Mouse (Mus musculus) stomach, embryonic 16.5 days (tissue): ENCODE measurements around the gene Usp39. TPM values are rescaled to one million over a fixed set of nuclear protein-coding genes. Genes with fewer than 3 reads are reported as not detected.

Experiments
- ATAC-seq: fragments of 200-750 bp; cut with Nextera tagmentation; 2 replicates; pipeline ENCODE4 v1.8.0; 2017; ENCODE audit warnings: moderate number of reproducible peaks, moderate TSS enrichment; ENCODE audit not compliant: insufficient read depth, low FRiP score
- H3K27ac ChIP-seq: fragments of 300-500 bp; sonication (generic); 2 replicates; pipeline ENCODE4 v1.5.1; 2014; ENCODE audit warnings: low read length
- H3K27me3 ChIP-seq: fragments of 300-500 bp; sonication (generic); 2 replicates; pipeline ENCODE4 v1.6.1; 2014; ENCODE audit warnings: low read length, control low read depth, mixed read lengths; ENCODE audit not compliant: control insufficient read depth, insufficient read depth
- H3K36me3 ChIP-seq: fragments of 300-500 bp; sonication (generic); 2 replicates; pipeline ENCODE4 v1.6.1; 2014; ENCODE audit warnings: low read length; ENCODE audit not compliant: control insufficient read depth, insufficient read depth
- H3K4me1 ChIP-seq: fragments of 300-500 bp; sonication (generic); 2 replicates; pipeline ENCODE4 v1.6.1; 2014; ENCODE audit warnings: low read length, control low read depth, mixed read lengths; ENCODE audit not compliant: control insufficient read depth, insufficient read depth
- H3K4me2 ChIP-seq: fragments of 300-500 bp; sonication (generic); 2 replicates; pipeline ENCODE4 v1.6.1; 2014; ENCODE audit warnings: low read depth, low read length, mixed read lengths
- H3K4me3 ChIP-seq: fragments of 300-500 bp; sonication (generic); replicated peaks from 2 replicates; pipeline ENCODE4 v1.5.1; 2014; ENCODE audit warnings: mild to moderate bottlenecking, low read length
- H3K9ac ChIP-seq: fragments of 300-500 bp; sonication (generic); 2 replicates; pipeline ENCODE4 v1.6.1; 2014; ENCODE audit warnings: low read length
- H3K9me3 ChIP-seq: fragments of 300-500 bp; sonication (generic); replicated peaks from 2 replicates; pipeline ENCODE4 v1.6.1; 2016; ENCODE audit warnings: low read length, control low read depth; ENCODE audit not compliant: control insufficient read depth
- WGBS: fragments of 180-500 bp; shearing (Covaris S2); extraction: QIAGEN DNeasy Blood & Tissue Kit; methylation state at CpG from one replicate; pipeline ENCODE4 v1.1.7; 2014; 5-methylcytosine and 5-hydroxymethylcytosine counted together
- polyA plus RNA-seq: library from polyadenylated mRNA; unstranded; fragments of >200 nt; fragmentation: Nextera tagmentation; extraction: Ambion mirVana; gene quantifications from 2 replicates; pipeline ENCODE4 v1.2.1, GENCODE M21; 2015

The Usp39 gene
- polyA plus RNA-seq, 1 experiment from 2014 or later, result 29.7 TPM

GRCm38 (mm10) chr6:72374820-72375563, 30.0 kb upstream of the Usp39 start:
- Histone ChIP-seq H3K9ac (no peak overlapping the region), H3K27me3 (no peaks in the 10 kb centered on the region), H3K4me1 (peaks cover 24% of the 10 kb centered on the region), H3K4me2 (no peak overlapping the region), H3K4me3 (no peak overlapping the region), H3K36me3 (no peaks in the 10 kb centered on the region), H3K27ac (no peak overlapping the region), H3K9me3 (no peaks in the 10 kb centered on the region)
- 65% methylated on average over 15 of the region's 15 CpGs for WGBS
- ATAC-seq, result no peak

GRCm38 (mm10) chr6:72374206-72374605, 29.2 kb upstream of the Usp39 start:
- H3K4me2 ChIP-seq, result no peak overlapping the region
- H3K27ac ChIP-seq, result no peak overlapping the region
- no peak; the same call in 1 of the 2 replicates for ATAC-seq
- H3K27me3 ChIP-seq, result no peaks in the 10 kb centered on the region
- H3K4me3 ChIP-seq, result no peak overlapping the region
- peaks cover 24% of the 10 kb centered on the region for H3K4me1 ChIP-seq
- no peaks in the 10 kb centered on the region for H3K9me3 ChIP-seq
- H3K36me3 ChIP-seq, result no peaks in the 10 kb centered on the region
- WGBS, result 49% methylated on average over 7 of the region's 7 CpGs
- no peak overlapping the region for H3K9ac ChIP-seq

GRCm38 (mm10) chr6:72373184-72373583, 28.2 kb upstream of the Usp39 start:
- ATAC-seq, result no peak
- Histone ChIP-seq H3K9ac (no peak overlapping the region), H3K4me1 (peaks cover 24% of the 10 kb centered on the region), H3K36me3 (no peaks in the 10 kb centered on the region), H3K4me2 (no peak overlapping the region), H3K9me3 (no peaks in the 10 kb centered on the region), H3K27ac (no peak overlapping the region), H3K27me3 (no peaks in the 10 kb centered on the region), H3K4me3 (no peak overlapping the region)
- WGBS, result 67% methylated on average over 4 of the region's 4 CpGs

- 0 out of 2 replicates have a peak, but pooled peaks have one; percentile 10 for ATAC-seq
Measured at GRCm38 (mm10) chr6:72371571-72371970, 26.6 kb upstream of the Usp39 start.

GRCm38 (mm10) chr6:72371147-72371546, 26.2 kb upstream of the Usp39 start:
- no peaks in the 10 kb centered on the region for H3K9me3 ChIP-seq
- WGBS, result 30% methylated on average over 5 of the region's 5 CpGs
- no peaks in the 10 kb centered on the region for H3K36me3 ChIP-seq
- peaks cover 24% of the 10 kb centered on the region for H3K4me1 ChIP-seq
- peak overlapping the region; percentile 58; the same call in 1 of the 2 replicates for H3K9ac ChIP-seq
- no peak overlapping the region for H3K4me2 ChIP-seq
- peak; percentile 56; the same call in 1 of the 2 replicates for ATAC-seq
- no peaks in the 10 kb centered on the region for H3K27me3 ChIP-seq
- peak overlapping the region; percentile 86 for H3K27ac ChIP-seq
- H3K4me3 ChIP-seq, result no peak overlapping the region

More at GRCm38 (mm10) chr6:72371571-72371970, 26.6 kb upstream of the Usp39 start:
- Histone ChIP-seq H3K9ac (peak overlapping the region; percentile 58; the same call in 1 of the 2 replicates), H3K9me3 (no peaks in the 10 kb centered on the region), H3K4me2 (no peak overlapping the region), H3K27ac (peak overlapping the region; percentile 86), H3K27me3 (no peaks in the 10 kb centered on the region), H3K4me1 (peaks cover 24% of the 10 kb centered on the region), H3K4me3 (no peak overlapping the region), H3K36me3 (no peaks in the 10 kb centered on the region)
- 18% methylated on average over 1 of the region's 1 CpGs for WGBS

- Histone ChIP-seq H3K4me2 (no peak overlapping the region), H3K27me3 (no peaks in the 10 kb centered on the region), H3K4me1 (peaks cover 24% of the 10 kb centered on the region), H3K9ac (no peak overlapping the region), H3K9me3 (no peaks in the 10 kb centered on the region), H3K4me3 (no peak overlapping the region), H3K36me3 (no peaks in the 10 kb centered on the region), H3K27ac (peak overlapping the region; percentile 86)
- WGBS, result 70% methylated on average over 12 of the region's 12 CpGs
- no peak for ATAC-seq
Measured at GRCm38 (mm10) chr6:72370091-72370490, 25.1 kb upstream of the Usp39 start.

GRCm38 (mm10) chr6:72369557-72369956, 24.6 kb upstream of the Usp39 start:
- no peak overlapping the region for H3K4me3 ChIP-seq
- no peaks in the 10 kb centered on the region for H3K36me3 ChIP-seq
- H3K9me3 ChIP-seq, result no peaks in the 10 kb centered on the region
- 80% methylated on average over 4 of the region's 4 CpGs for WGBS
- ATAC-seq, result no peak
- no peak overlapping the region for H3K27ac ChIP-seq
- no peaks in the 10 kb centered on the region for H3K27me3 ChIP-seq
- H3K4me1 ChIP-seq, result peaks cover 21% of the 10 kb centered on the region
- no peak overlapping the region for H3K9ac ChIP-seq
- no peak overlapping the region for H3K4me2 ChIP-seq

GRCm38 (mm10) chr6:72367460-72367974, 22.5 kb upstream of the Usp39 start:
- no peaks in the 10 kb centered on the region for H3K27me3 ChIP-seq
- H3K36me3 ChIP-seq, result no peaks in the 10 kb centered on the region
- no peaks in the 10 kb centered on the region for H3K9me3 ChIP-seq

GRCm38 (mm10) chr6:72366844-72367443, 22.0 kb upstream of the Usp39 start, which contains the start of gene Rnf181:
Gene Rnf181, minus strand, starts transcription at chr6:72366956.
- ATAC-seq, result no peak
- no peak within 1 kb of the TSS for H3K4me3 ChIP-seq
- H3K4me1 ChIP-seq, result peaks cover 13% of the 10 kb centered on the region
- H3K27me3 ChIP-seq, result no peaks in the 10 kb centered on the region
- no peak within 1 kb of the TSS for H3K4me2 ChIP-seq
- WGBS, result 75% methylated on average over 4 of the region's 4 CpGs
- H3K9me3 ChIP-seq, result no peaks in the 10 kb centered on the region
- no peak within 1 kb of the TSS for H3K9ac ChIP-seq
- H3K36me3 ChIP-seq, result no peaks in the 10 kb centered on the region
- no peak within 1 kb of the TSS for H3K27ac ChIP-seq

More at GRCm38 (mm10) chr6:72367460-72367974, 22.5 kb upstream of the Usp39 start:
- H3K4me2 ChIP-seq, result no peak overlapping the region
- no peak overlapping the region for H3K4me3 ChIP-seq
- no peak for ATAC-seq
- no peak overlapping the region for H3K27ac ChIP-seq
- no peak overlapping the region for H3K9ac ChIP-seq
- WGBS, result 80% methylated on average over 4 of the region's 4 CpGs
- peaks cover 13% of the 10 kb centered on the region for H3K4me1 ChIP-seq
